Mouse (Mus musculus) kidney, postnatal 4 days (tissue): ENCODE measurements around the gene Gm47996.
A peak's percentile ranks its signal among the peaks of the same experiment; 100 is the strongest.
"Not testable (repeated sequence)": the region's sequence is repeated elsewhere in the genome, so short reads cannot be mapped to it uniquely, and the experiment has no call there.

Experiments
- DNase-seq, 2 experiments: peaks; one replicate each; pipeline ENCODE4 v3.0.0; 2021; ENCODE audit warnings: mixed read lengths in 2 of 2

Gene Gm47996

GRCm38 (mm10) chr1:151209824-151210355 lies at the start of gene Gm47996:
Gene Gm47996 (plus strand): TSS chr1:151210131.
- DNase-seq = not testable (repeated sequence)

GRCm38 (mm10) chr1:151166031-151166430 lies 43.9 kb upstream of the Gm47996 start:
- no peak for DNase-seq

GRCm38 (mm10) chr1:151167297-151168047 lies 42.5 kb upstream of the Gm47996 start:
- DNase-seq = peak; percentile 29 to 54

- no peak for DNase-seq
These were observed 41.3 kb upstream of the Gm47996 start for GRCm38 (mm10) chr1:151168637-151169036.

- DNase-seq = no peak
These were observed 38.1 kb upstream of the Gm47996 start for GRCm38 (mm10) chr1:151171572-151172461.

- peak in 1 of 2 experiments; percentile 47 for DNase-seq
These were observed 32.6 kb upstream of the Gm47996 start for GRCm38 (mm10) chr1:151177030-151177936.

GRCm38 (mm10) chr1:151177937-151178271 lies 32.0 kb upstream of the Gm47996 start:
- DNase-seq = no peak

GRCm38 (mm10) chr1:151178505-151179083 lies 31.3 kb upstream of the Gm47996 start:
- no peak for DNase-seq

GRCm38 (mm10) chr1:151180167-151180566 lies 29.8 kb upstream of the Gm47996 start:
- DNase-seq = no peak

- not testable (repeated sequence) for DNase-seq
These were observed 27.7 kb upstream of the Gm47996 start, which contains the start of gene Gm47985 for GRCm38 (mm10) chr1:151182266-151182665. Gene Gm47985 (plus strand): TSS chr1:151182537.

GRCm38 (mm10) chr1:151186186-151186585 lies 23.7 kb upstream of the Gm47996 start:
- DNase-seq = not testable (repeated sequence)

GRCm38 (mm10) chr1:151186879-151187424 lies 23.0 kb upstream of the Gm47996 start:
- DNase-seq = not testable (repeated sequence)

- no peak for DNase-seq
These were observed 21.5 kb upstream of the Gm47996 start for GRCm38 (mm10) chr1:151188469-151188868.

GRCm38 (mm10) chr1:151192075-151192474 lies 17.9 kb upstream of the Gm47996 start, which contains the start of gene Gm8947:
Gene Gm8947 (plus strand): TSS chr1:151192376.
- not testable (repeated sequence) for DNase-seq

- DNase-seq = not testable (repeated sequence)
These were observed 17.2 kb upstream of the Gm47996 start for GRCm38 (mm10) chr1:151192739-151193138.

- DNase-seq = not testable (repeated sequence)
These were observed 13.9 kb upstream of the Gm47996 start for GRCm38 (mm10) chr1:151195986-151196385.

- DNase-seq = not testable (repeated sequence)
These were observed 13.2 kb upstream of the Gm47996 start for GRCm38 (mm10) chr1:151196690-151197089.

GRCm38 (mm10) chr1:151198120-151198519 lies 11.8 kb upstream of the Gm47996 start, which contains the start of gene Gm47995:
Gene Gm47995 (plus strand): TSS chr1:151198448.
- not testable (repeated sequence) for DNase-seq

GRCm38 (mm10) chr1:151200620-151201019 lies 9.3 kb upstream of the Gm47996 start:
- DNase-seq = not testable (repeated sequence)

- DNase-seq = not testable (repeated sequence)
These were observed 7.2 kb upstream of the Gm47996 start for GRCm38 (mm10) chr1:151202771-151203170.

- not testable (repeated sequence) for DNase-seq
These were observed 6.1 kb upstream of the Gm47996 start, which contains the start of gene 3110040M04Rik for GRCm38 (mm10) chr1:151203818-151204217. Gene 3110040M04Rik (plus strand): TSS chr1:151204121.
